Mouse (Mus musculus): ENCODE measurements around the gene Fut4. TPM values are rescaled to one million over a fixed set of nuclear protein-coding genes. Genes with fewer than 3 reads are reported as not detected.

Gene Fut4
- polyA plus RNA-seq, 1 experiment from 2014 or later: 1.5 TPM

- H3K4me3 ChIP-seq (ENCODE audit: low read depth, low read length): no peak overlapping the region
- DNase-seq (ENCODE audit: low spot score) (peak; percentile 76), ATAC-seq (ENCODE audit: low FRiP score) (0 out of 2 replicates have a peak, but pooled peaks have one; percentile 14)
- 30% methylated on average over 7 of the region's 7 CpGs for WGBS
- H3K4me2 ChIP-seq (replicated peaks; ENCODE audit: low read depth, low read length): no peak overlapping the region
- H3K27me3 ChIP-seq (ENCODE audit: control insufficient read depth, insufficient read depth, low read length): no peaks in the 10 kb centered on the region
- H3K9me3 ChIP-seq (ENCODE audit: control insufficient read depth, low read length): no peaks in the 10 kb centered on the region
- H3K9ac ChIP-seq (ENCODE audit: low read depth, low read length): no peak overlapping the region
- H3K36me3 ChIP-seq (ENCODE audit: control insufficient read depth, insufficient read depth, low read length): no peaks in the 10 kb centered on the region
- H3K27ac ChIP-seq (ENCODE audit: low read depth, low read length): no peak overlapping the region
- no peaks in the 10 kb centered on the region for H3K4me1 ChIP-seq (replicated peaks; ENCODE audit: control insufficient read depth, insufficient read depth, low read length)
Measured at GRCm38 (mm10) chr9:14764765-14765164, 12.6 kb upstream of the Fut4 start.

GRCm38 (mm10) chr9:14759261-14759660 is 7.1 kb upstream of the Fut4 start:
- Histone ChIP-seq H3K9ac (ENCODE audit: low read depth, low read length) (no peak overlapping the region), H3K9me3 (ENCODE audit: control insufficient read depth, low read length) (no peaks in the 10 kb centered on the region), H3K4me1 (replicated peaks; ENCODE audit: control insufficient read depth, insufficient read depth, low read length) (no peaks in the 10 kb centered on the region), H3K4me2 (replicated peaks; ENCODE audit: low read depth, low read length) (no peak overlapping the region), H3K27me3 (ENCODE audit: control insufficient read depth, insufficient read depth, low read length) (no peaks in the 10 kb centered on the region), H3K36me3 (ENCODE audit: control insufficient read depth, insufficient read depth, low read length) (no peaks in the 10 kb centered on the region), H3K4me3 (ENCODE audit: low read depth, low read length) (no peak overlapping the region), H3K27ac (ENCODE audit: low read depth, low read length) (no peak overlapping the region)
- ATAC-seq (ENCODE audit: low FRiP score): no peak
- DNase-seq (ENCODE audit: low spot score): no peak

- WGBS: 77% methylated on average over 7 of the region's 7 CpGs
- Histone ChIP-seq H3K9ac (ENCODE audit: low read depth, low read length) (no peak overlapping the region), H3K4me2 (replicated peaks; ENCODE audit: low read depth, low read length) (no peak overlapping the region), H3K27ac (ENCODE audit: low read depth, low read length) (no peak overlapping the region), H3K4me1 (replicated peaks; ENCODE audit: control insufficient read depth, insufficient read depth, low read length) (no peaks in the 10 kb centered on the region), H3K36me3 (ENCODE audit: control insufficient read depth, insufficient read depth, low read length) (no peaks in the 10 kb centered on the region), H3K9me3 (ENCODE audit: control insufficient read depth, low read length) (no peaks in the 10 kb centered on the region), H3K4me3 (ENCODE audit: low read depth, low read length) (no peak overlapping the region), H3K27me3 (ENCODE audit: control insufficient read depth, insufficient read depth, low read length) (no peaks in the 10 kb centered on the region)
- ATAC-seq (ENCODE audit: low FRiP score) (no peak), DNase-seq (ENCODE audit: low spot score) (no peak)
Measured at GRCm38 (mm10) chr9:14758590-14758989, 6.4 kb upstream of the Fut4 start.

GRCm38 (mm10) chr9:14754469-14754868 is 2.3 kb upstream of the Fut4 start:
- 89% methylated on average over 3 of the region's 3 CpGs for WGBS
- no peak overlapping the region for H3K4me3 ChIP-seq (ENCODE audit: low read depth, low read length)
- H3K4me1 ChIP-seq (replicated peaks; ENCODE audit: control insufficient read depth, insufficient read depth, low read length): peaks cover 3% of the 10 kb centered on the region; the same call in 1 of the 2 replicates
- peaks cover 10% of the 10 kb centered on the region; the same call in 1 of the 2 replicates for H3K27me3 ChIP-seq (ENCODE audit: control insufficient read depth, insufficient read depth, low read length)
- H3K36me3 ChIP-seq (ENCODE audit: control insufficient read depth, insufficient read depth, low read length): no peaks in the 10 kb centered on the region
- H3K4me2 ChIP-seq (replicated peaks; ENCODE audit: low read depth, low read length): no peak overlapping the region
- H3K9ac ChIP-seq (ENCODE audit: low read depth, low read length): no peak overlapping the region
- H3K27ac ChIP-seq (ENCODE audit: low read depth, low read length): no peak overlapping the region
- DNase-seq (ENCODE audit: low spot score) (no peak), ATAC-seq (ENCODE audit: low FRiP score) (no peak)
- no peaks in the 10 kb centered on the region for H3K9me3 ChIP-seq (ENCODE audit: control insufficient read depth, low read length)

- H3K9ac ChIP-seq (ENCODE audit: low read depth, low read length): no peak overlapping the region
- ATAC-seq (ENCODE audit: low FRiP score) (no peak), DNase-seq (ENCODE audit: low spot score) (no peak)
- no peaks in the 10 kb centered on the region for H3K36me3 ChIP-seq (ENCODE audit: control insufficient read depth, insufficient read depth, low read length)
- H3K9me3 ChIP-seq (ENCODE audit: control insufficient read depth, low read length): no peaks in the 10 kb centered on the region
- no peak overlapping the region for H3K27ac ChIP-seq (ENCODE audit: low read depth, low read length)
- H3K27me3 ChIP-seq (ENCODE audit: control insufficient read depth, insufficient read depth, low read length): peaks cover 10% of the 10 kb centered on the region; the same call in 1 of the 2 replicates
- H3K4me3 ChIP-seq (ENCODE audit: low read depth, low read length): no peak overlapping the region
- H3K4me2 ChIP-seq (replicated peaks; ENCODE audit: low read depth, low read length): no peak overlapping the region
- H3K4me1 ChIP-seq (replicated peaks; ENCODE audit: control insufficient read depth, insufficient read depth, low read length): peaks cover 3% of the 10 kb centered on the region; the same call in 1 of the 2 replicates
Measured at GRCm38 (mm10) chr9:14753947-14754346, 1.8 kb upstream of the Fut4 start.

GRCm38 (mm10) chr9:14751503-14752000 is 641 bp downstream of the Fut4 start:
- no peaks in the 10 kb centered on the region for H3K36me3 ChIP-seq (ENCODE audit: control insufficient read depth, insufficient read depth, low read length)
- H3K4me1 ChIP-seq (replicated peaks; ENCODE audit: control insufficient read depth, insufficient read depth, low read length): peaks cover 3% of the 10 kb centered on the region; the same call in 1 of the 2 replicates
- no peaks in the 10 kb centered on the region for H3K9me3 ChIP-seq (ENCODE audit: control insufficient read depth, low read length)
- peak overlapping the region; percentile 55 for H3K9ac ChIP-seq (ENCODE audit: low read depth, low read length)
- H3K27ac ChIP-seq (ENCODE audit: low read depth, low read length): no peak overlapping the region
- H3K4me2 ChIP-seq (replicated peaks; ENCODE audit: low read depth, low read length): peak overlapping the region; percentile 74
- 2% methylated on average over 49 of the region's 50 CpGs for WGBS
- ATAC-seq (ENCODE audit: low FRiP score) (peak; percentile 88), DNase-seq (ENCODE audit: low spot score) (peak; percentile 64)
- peak overlapping the region; percentile 43 for H3K4me3 ChIP-seq (ENCODE audit: low read depth, low read length)
- peaks cover 10% of the 10 kb centered on the region; the same call in 1 of the 2 replicates for H3K27me3 ChIP-seq (ENCODE audit: control insufficient read depth, insufficient read depth, low read length)

- Histone ChIP-seq H3K27me3 (ENCODE audit: control insufficient read depth, insufficient read depth, low read length) (peaks cover 10% of the 10 kb centered on the region; the same call in 1 of the 2 replicates), H3K9ac (ENCODE audit: low read depth, low read length) (peak overlapping the region; percentile 55; the same call in 1 of the 2 replicates), H3K4me1 (replicated peaks; ENCODE audit: control insufficient read depth, insufficient read depth, low read length) (peaks cover 3% of the 10 kb centered on the region; the same call in 1 of the 2 replicates), H3K27ac (ENCODE audit: low read depth, low read length) (no peak overlapping the region), H3K36me3 (ENCODE audit: control insufficient read depth, insufficient read depth, low read length) (no peaks in the 10 kb centered on the region), H3K9me3 (ENCODE audit: control insufficient read depth, low read length) (no peaks in the 10 kb centered on the region), H3K4me3 (ENCODE audit: low read depth, low read length) (peak overlapping the region; percentile 43), H3K4me2 (replicated peaks; ENCODE audit: low read depth, low read length) (peak overlapping the region; percentile 74)
- WGBS: 56% methylated on average over 42 of the region's 42 CpGs
- ATAC-seq (ENCODE audit: low FRiP score) (peak; percentile 7), DNase-seq (ENCODE audit: low spot score) (no peak)
Measured at GRCm38 (mm10) chr9:14750901-14751502, 1.2 kb downstream of the Fut4 start.

GRCm38 (mm10) chr9:14740151-14740924 is 11.9 kb downstream of the Fut4 start, which contains the start of gene Piwil4:
TSS of gene Piwil4 (minus strand) at chr9:14740733.
- WGBS: 86% methylated on average over 16 of the region's 19 CpGs
- Histone ChIP-seq H3K27ac (ENCODE audit: low read depth, low read length) (no peak within 1 kb of the TSS), H3K4me3 (ENCODE audit: low read depth, low read length) (no peak within 1 kb of the TSS), H3K4me1 (replicated peaks; ENCODE audit: control insufficient read depth, insufficient read depth, low read length) (no peaks in the 10 kb centered on the region), H3K27me3 (ENCODE audit: control insufficient read depth, insufficient read depth, low read length) (no peaks in the 10 kb centered on the region), H3K36me3 (ENCODE audit: control insufficient read depth, insufficient read depth, low read length) (no peaks in the 10 kb centered on the region), H3K9ac (ENCODE audit: low read depth, low read length) (no peak within 1 kb of the TSS), H3K4me2 (replicated peaks; ENCODE audit: low read depth, low read length) (no peak within 1 kb of the TSS), H3K9me3 (ENCODE audit: control insufficient read depth, low read length) (no peaks in the 10 kb centered on the region)
- ATAC-seq (ENCODE audit: low FRiP score) (no peak), DNase-seq (ENCODE audit: low spot score) (no peak)
